Mouse (Mus musculus): ENCODE results near the gene Pde4dip. TPM values are rescaled to one million over a fixed set of nuclear protein-coding genes. Genes with fewer than 3 reads are reported as not detected.

Pde4dip gene
- polyA plus RNA-seq (2014; fragmentation: Nextera tagmentation; extraction: Ambion mirVana), result 76.6 and 84.5 TPM in 2 replicates

GRCm38 (mm10) chr3:97888168-97888901 lies at the start of gene Pde4dip:
Gene Pde4dip (minus strand): TSS chr3:97888707.
- peak; percentile 72 for DNase-seq (ENCODE audit: low spot score)
- Histone ChIP-seq H3K4me1 (replicated peaks; ENCODE audit: control insufficient read depth, insufficient read depth, low read length) (no peaks in the 10 kb centered on the region), H3K4me2 (replicated peaks) (peak within 1 kb of the TSS; percentile 81), H3K9ac (peak within 1 kb of the TSS; percentile 93), H3K27ac (peak within 1 kb of the TSS; percentile 93), H3K27me3 (ENCODE audit: control insufficient read depth, insufficient read depth, low read length) (peaks cover 8% of the 10 kb centered on the region; the same call in 1 of the 2 replicates), H3K9me3 (ENCODE audit: control insufficient read depth, low read length) (no peaks in the 10 kb centered on the region), H3K36me3 (replicated peaks; ENCODE audit: control insufficient read depth, insufficient read depth) (no peaks in the 10 kb centered on the region), H3K4me3 (replicated peaks; ENCODE audit: low read length) (peak within 1 kb of the TSS; percentile 76)
- ATAC-seq (ENCODE audit: low FRiP score), result peak; percentile 81
- WGBS, result 1% methylated on average over 44 of the region's 44 CpGs

DNA sequence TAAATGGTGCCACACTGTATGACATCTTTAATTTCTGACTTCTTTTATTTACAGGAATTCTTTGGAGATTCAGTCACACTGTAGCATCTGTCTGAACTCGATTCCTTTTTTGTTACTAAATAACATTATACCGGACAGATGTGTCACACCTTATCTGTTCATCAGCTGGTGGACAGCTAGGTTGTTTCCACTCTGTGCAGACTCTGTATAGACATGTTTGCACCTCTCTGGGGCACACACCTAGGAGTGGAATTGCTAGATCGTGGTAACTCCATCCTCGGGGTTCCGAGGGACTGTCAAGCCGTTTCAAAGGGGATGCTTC lies 49.4 kb upstream of the Pde4dip start:
- ATAC-seq (ENCODE audit: low FRiP score), result no peak
- Histone ChIP-seq H3K4me2 (replicated peaks) (no peak overlapping the region), H3K27ac (no peak overlapping the region), H3K4me3 (replicated peaks; ENCODE audit: low read length) (no peak overlapping the region), H3K9me3 (ENCODE audit: control insufficient read depth, low read length) (no peaks in the 10 kb centered on the region), H3K27me3 (ENCODE audit: control insufficient read depth, insufficient read depth, low read length) (peaks cover 4% of the 10 kb centered on the region; the same call in 1 of the 2 replicates), H3K9ac (no peak overlapping the region), H3K4me1 (replicated peaks; ENCODE audit: control insufficient read depth, insufficient read depth, low read length) (peaks cover 55% of the 10 kb centered on the region), H3K36me3 (replicated peaks; ENCODE audit: control insufficient read depth, insufficient read depth) (no peaks in the 10 kb centered on the region)
- no peak for DNase-seq (ENCODE audit: low spot score)
- WGBS, result 33% methylated on average over 6 of the region's 6 CpGs

DNA sequence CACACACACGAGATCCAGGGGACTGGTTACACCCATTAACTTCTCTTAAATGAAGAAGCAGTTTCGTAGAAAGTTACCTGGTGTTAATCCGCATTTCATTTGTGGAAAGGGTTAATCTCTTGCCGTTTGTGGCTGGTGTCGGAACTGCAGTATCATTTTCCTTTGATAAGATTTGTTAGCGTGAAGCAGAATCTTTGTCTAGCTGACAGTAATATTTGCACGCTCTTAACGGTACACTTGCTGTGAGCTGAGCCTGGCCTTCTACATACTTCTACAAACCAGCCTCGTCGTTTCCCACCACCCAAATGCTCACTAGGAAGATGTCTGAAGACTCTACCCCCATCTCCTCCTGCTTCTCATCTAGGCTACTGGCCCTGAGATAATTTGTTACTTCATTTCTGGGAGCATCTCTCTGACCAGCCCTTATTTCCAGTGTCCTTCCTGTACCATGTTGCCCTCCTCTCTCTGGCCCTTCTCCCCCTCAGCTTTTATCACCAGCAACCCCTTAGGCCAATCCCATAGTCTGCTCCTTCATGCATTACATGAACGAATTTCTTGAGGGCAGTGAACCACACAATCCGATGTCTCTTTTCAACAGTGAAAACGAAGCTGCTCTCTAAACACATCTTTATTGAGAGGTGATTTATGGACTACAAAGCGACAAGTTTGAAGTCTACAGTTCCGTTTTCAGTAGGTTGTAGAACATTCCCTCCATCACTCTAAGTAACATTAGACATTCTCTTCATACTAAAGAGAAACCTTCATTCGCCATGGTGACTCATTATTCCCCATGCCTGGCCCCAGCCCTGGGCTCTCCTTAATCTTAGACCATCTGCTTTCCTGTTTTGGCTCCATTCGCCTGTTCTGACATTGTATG lies 48.8 kb upstream of the Pde4dip start:
- H3K4me3 ChIP-seq (replicated peaks; ENCODE audit: low read length), result no peak overlapping the region
- H3K36me3 ChIP-seq (replicated peaks; ENCODE audit: control insufficient read depth, insufficient read depth), result no peaks in the 10 kb centered on the region
- no peak overlapping the region for H3K27ac ChIP-seq
- peaks cover 6% of the 10 kb centered on the region; the same call in 1 of the 2 replicates for H3K27me3 ChIP-seq (ENCODE audit: control insufficient read depth, insufficient read depth, low read length)
- H3K4me1 ChIP-seq (replicated peaks; ENCODE audit: control insufficient read depth, insufficient read depth, low read length), result peaks cover 52% of the 10 kb centered on the region
- WGBS, result 25% methylated on average over 17 of the region's 17 CpGs
- no peak for ATAC-seq (ENCODE audit: low FRiP score)
- DNase-seq (ENCODE audit: low spot score), result peak; percentile 46
- H3K9me3 ChIP-seq (ENCODE audit: control insufficient read depth, low read length), result no peaks in the 10 kb centered on the region
- H3K9ac ChIP-seq, result no peak overlapping the region
- H3K4me2 ChIP-seq (replicated peaks), result no peak overlapping the region

GRCm38 (mm10) chr3:97934331-97935300 lies 46.1 kb upstream of the Pde4dip start:
- Histone ChIP-seq H3K4me3 (replicated peaks; ENCODE audit: low read length) (no peak overlapping the region), H3K4me1 (replicated peaks; ENCODE audit: control insufficient read depth, insufficient read depth, low read length) (peaks cover 41% of the 10 kb centered on the region), H3K36me3 (replicated peaks; ENCODE audit: control insufficient read depth, insufficient read depth) (no peaks in the 10 kb centered on the region), H3K9ac (no peak overlapping the region), H3K4me2 (replicated peaks) (no peak overlapping the region), H3K27ac (no peak overlapping the region), H3K27me3 (ENCODE audit: control insufficient read depth, insufficient read depth, low read length) (peaks cover 6% of the 10 kb centered on the region; the same call in 1 of the 2 replicates), H3K9me3 (ENCODE audit: control insufficient read depth, low read length) (no peaks in the 10 kb centered on the region)
- DNase-seq (ENCODE audit: low spot score), result no peak
- WGBS, result 87% methylated on average over 6 of the region's 6 CpGs
- no peak for ATAC-seq (ENCODE audit: low FRiP score)

- Histone ChIP-seq H3K9me3 (ENCODE audit: control insufficient read depth, low read length) (no peaks in the 10 kb centered on the region), H3K27ac (no peak overlapping the region), H3K4me2 (replicated peaks) (no peak overlapping the region), H3K4me1 (replicated peaks; ENCODE audit: control insufficient read depth, insufficient read depth, low read length) (peaks cover 33% of the 10 kb centered on the region), H3K27me3 (ENCODE audit: control insufficient read depth, insufficient read depth, low read length) (peaks cover 6% of the 10 kb centered on the region; the same call in 1 of the 2 replicates), H3K4me3 (replicated peaks; ENCODE audit: low read length) (no peak overlapping the region), H3K36me3 (replicated peaks; ENCODE audit: control insufficient read depth, insufficient read depth) (no peaks in the 10 kb centered on the region), H3K9ac (no peak overlapping the region)
- ATAC-seq (ENCODE audit: low FRiP score) (no peak), DNase-seq (ENCODE audit: low spot score) (no peak)
- WGBS, result 84% methylated on average over 5 of the region's 5 CpGs
Observed at GRCm38 (mm10) chr3:97933811-97934210, 45.3 kb upstream of the Pde4dip start.

DNA sequence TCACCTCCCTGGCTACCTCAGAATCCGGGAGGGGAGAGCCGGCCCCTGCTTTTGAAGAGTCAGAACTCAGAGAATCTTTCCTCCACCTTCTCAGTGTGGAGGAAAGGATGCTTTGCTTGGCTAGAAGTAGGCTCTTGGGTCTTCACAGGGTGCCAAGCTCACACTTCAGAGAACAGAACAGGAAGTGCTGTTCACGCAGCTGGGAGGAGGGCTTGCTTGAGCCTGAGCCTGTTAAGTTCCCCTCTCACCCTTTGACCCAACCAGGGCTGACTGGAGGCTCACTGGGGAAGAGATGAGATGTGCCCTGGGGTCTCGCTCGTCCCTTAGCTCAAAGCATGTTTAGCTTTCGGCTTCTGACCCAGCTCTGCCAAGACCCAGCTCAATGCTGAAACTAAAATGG lies 44.7 kb upstream of the Pde4dip start:
- ATAC-seq (ENCODE audit: low FRiP score), result no peak
- DNase-seq (ENCODE audit: low spot score), result no peak
- no peak overlapping the region for H3K4me3 ChIP-seq (replicated peaks; ENCODE audit: low read length)
- no peak overlapping the region for H3K9ac ChIP-seq
- WGBS, result 42% methylated on average over 6 of the region's 6 CpGs
- peaks cover 6% of the 10 kb centered on the region; the same call in 1 of the 2 replicates for H3K27me3 ChIP-seq (ENCODE audit: control insufficient read depth, insufficient read depth, low read length)
- no peak overlapping the region for H3K4me2 ChIP-seq (replicated peaks)
- H3K9me3 ChIP-seq (ENCODE audit: control insufficient read depth, low read length), result no peaks in the 10 kb centered on the region
- no peak overlapping the region for H3K27ac ChIP-seq
- H3K4me1 ChIP-seq (replicated peaks; ENCODE audit: control insufficient read depth, insufficient read depth, low read length), result peaks cover 30% of the 10 kb centered on the region
- no peaks in the 10 kb centered on the region for H3K36me3 ChIP-seq (replicated peaks; ENCODE audit: control insufficient read depth, insufficient read depth)

GRCm38 (mm10) chr3:97932771-97933170 lies 44.3 kb upstream of the Pde4dip start:
- ATAC-seq (ENCODE audit: low FRiP score) (no peak), DNase-seq (ENCODE audit: low spot score) (no peak)
- Histone ChIP-seq H3K27ac (no peak overlapping the region), H3K9ac (0 out of 2 replicates have a peak overlapping the region, but pooled peaks have one; percentile 26), H3K4me2 (replicated peaks) (no peak overlapping the region), H3K9me3 (ENCODE audit: control insufficient read depth, low read length) (no peaks in the 10 kb centered on the region), H3K4me1 (replicated peaks; ENCODE audit: control insufficient read depth, insufficient read depth, low read length) (peaks cover 30% of the 10 kb centered on the region), H3K4me3 (replicated peaks; ENCODE audit: low read length) (no peak overlapping the region), H3K36me3 (replicated peaks; ENCODE audit: control insufficient read depth, insufficient read depth) (no peaks in the 10 kb centered on the region), H3K27me3 (ENCODE audit: control insufficient read depth, insufficient read depth, low read length) (peaks cover 6% of the 10 kb centered on the region; the same call in 1 of the 2 replicates)
- WGBS, result 49% methylated on average over 11 of the region's 11 CpGs

DNA sequence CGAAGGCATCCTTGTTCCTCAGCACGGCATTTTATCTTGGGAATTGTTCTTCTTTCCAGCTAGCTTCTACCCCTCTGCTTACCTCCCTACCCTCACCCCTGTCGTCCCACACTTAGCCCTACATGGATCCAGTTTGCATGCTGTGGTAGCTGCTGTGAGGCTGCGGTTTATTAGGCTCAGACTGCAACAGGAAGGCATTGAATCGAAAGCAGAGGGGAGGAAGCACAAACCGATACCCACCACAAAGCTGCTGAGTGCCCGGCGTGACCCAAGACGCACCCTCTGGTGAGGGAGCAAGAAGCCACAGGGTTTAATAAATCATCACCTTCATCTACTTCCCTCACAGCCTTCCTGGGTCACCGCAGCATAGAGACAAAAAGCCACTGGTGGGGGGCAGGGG lies 43.6 kb upstream of the Pde4dip start:
- H3K27me3 ChIP-seq (ENCODE audit: control insufficient read depth, insufficient read depth, low read length), result peaks cover 6% of the 10 kb centered on the region; the same call in 1 of the 2 replicates
- no peak for DNase-seq (ENCODE audit: low spot score)
- no peak overlapping the region for H3K4me3 ChIP-seq (replicated peaks; ENCODE audit: low read length)
- peak overlapping the region; percentile 22; the same call in 1 of the 2 replicates for H3K4me2 ChIP-seq (replicated peaks)
- no peak overlapping the region for H3K27ac ChIP-seq
- no peaks in the 10 kb centered on the region for H3K36me3 ChIP-seq (replicated peaks; ENCODE audit: control insufficient read depth, insufficient read depth)
- peaks cover 24% of the 10 kb centered on the region for H3K4me1 ChIP-seq (replicated peaks; ENCODE audit: control insufficient read depth, insufficient read depth, low read length)
- peak overlapping the region; percentile 9; the same call in 1 of the 2 replicates for H3K9ac ChIP-seq
- no peak for ATAC-seq (ENCODE audit: low FRiP score)
- 15% methylated on average over 10 of the region's 10 CpGs for WGBS
- no peaks in the 10 kb centered on the region for H3K9me3 ChIP-seq (ENCODE audit: control insufficient read depth, low read length)

Data from hindbrain, embryonic 14.5 days (tissue).